Mouse (Mus musculus) neural tube, embryonic 10.5 days (tissue): Measurements from ENCODE around the gene Slc25a27.

Experiments
- DNase-seq: peaks from one replicate; pipeline ENCODE4 v3.0.0-alpha.2; 2017; ENCODE audit warnings: low spot score; ENCODE audit errors: extremely low spot score

Gene Slc25a27

DNA sequence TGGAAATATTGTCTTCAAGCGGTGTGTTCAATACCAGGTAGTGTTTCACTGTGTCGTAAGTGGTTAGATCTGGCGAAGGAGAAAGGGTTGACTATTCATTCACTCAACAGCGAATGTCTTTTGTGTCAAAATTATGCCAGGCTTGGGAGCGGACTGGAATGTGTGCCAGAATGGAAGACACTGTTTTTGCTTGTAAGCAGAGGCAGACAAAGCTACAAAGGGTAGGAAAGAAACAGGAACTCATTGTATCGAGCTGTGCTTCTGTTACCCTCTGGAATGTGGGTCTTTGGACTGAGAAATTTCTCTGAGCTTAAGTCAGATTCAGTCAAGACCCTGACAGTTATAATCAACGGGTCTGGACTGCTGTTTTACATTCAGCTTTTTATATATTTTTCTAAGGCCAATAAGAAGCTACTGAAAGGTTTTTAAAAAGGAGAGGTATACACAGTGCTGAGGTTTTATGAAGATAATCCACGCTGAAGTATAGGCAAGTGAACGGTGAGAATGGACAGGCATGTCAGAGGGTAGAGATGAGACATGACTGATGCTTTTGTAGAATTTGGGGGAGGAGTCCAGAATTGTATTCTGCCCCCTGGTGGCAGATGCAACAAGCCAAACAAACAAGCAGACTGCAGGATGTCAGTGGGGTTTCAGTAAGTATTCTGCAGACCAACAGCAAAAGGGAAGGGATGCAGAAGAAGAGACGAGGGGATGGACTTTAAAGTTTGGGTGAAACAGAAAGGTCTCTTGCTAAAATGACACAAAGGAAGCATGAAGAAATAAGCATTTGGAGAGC is 17.2 kb downstream of the Slc25a27 start:
- no peak for DNase-seq

DNA sequence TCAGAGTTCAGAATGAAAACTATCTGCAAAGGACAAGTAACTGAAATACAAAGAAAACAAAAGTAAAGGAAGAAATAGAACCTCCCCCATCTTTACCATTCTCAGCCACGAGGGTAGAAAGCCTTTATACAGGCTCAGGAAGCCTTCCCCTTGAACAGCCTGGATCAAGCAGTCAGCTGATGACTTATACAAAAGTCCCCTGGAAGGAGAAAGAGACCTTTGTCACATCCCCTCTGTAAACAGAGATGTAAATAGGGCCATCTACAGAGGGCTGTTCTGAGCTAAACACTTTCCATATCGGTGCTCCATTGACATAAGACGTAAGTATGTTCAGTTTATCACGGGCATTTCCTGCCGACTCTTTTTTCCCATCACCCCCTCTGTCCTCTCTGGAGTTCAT is 20.1 kb downstream of the Slc25a27 start:
- no peak for DNase-seq

DNA sequence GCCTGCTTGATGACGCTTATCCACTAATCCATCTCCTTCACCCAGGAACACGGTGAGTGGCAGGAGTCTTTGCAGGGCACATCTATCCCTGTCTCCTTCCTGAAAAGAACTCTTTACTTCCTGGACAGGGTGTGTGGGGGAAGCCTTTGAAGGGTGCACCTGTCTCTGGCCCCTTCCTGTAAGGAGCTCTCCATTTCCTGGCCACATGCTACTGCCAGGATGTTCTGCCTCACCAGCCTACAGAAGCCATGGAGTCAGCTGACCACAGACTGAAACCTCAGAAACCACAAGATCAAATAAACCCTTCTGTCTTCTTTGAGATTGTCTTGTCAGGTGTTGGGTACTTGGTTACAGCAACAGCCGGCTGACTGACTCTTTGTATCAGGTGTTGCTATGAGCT is 21.9 kb downstream of the Slc25a27 start:
- DNase-seq: no peak

DNA sequence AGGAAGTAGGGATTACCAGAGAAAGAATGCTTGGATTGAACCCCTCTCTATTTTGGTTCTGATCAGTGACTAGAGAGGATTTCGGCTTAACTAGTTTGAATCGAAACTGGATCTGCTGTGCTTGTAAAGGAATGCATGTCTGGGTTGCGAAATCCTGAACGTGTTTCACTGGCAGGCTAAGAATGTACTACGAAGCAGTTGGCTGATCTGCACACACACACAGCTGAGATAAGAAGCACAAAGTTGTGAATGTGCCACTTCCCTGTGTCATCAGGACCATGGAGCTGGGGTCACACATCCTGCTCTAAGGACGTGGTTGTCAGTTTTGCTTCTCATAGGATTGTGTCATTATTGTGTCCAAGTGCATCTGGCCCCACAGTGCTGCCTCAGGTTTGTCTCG is 22.6 kb downstream of the Slc25a27 start:
- DNase-seq: no peak

DNA sequence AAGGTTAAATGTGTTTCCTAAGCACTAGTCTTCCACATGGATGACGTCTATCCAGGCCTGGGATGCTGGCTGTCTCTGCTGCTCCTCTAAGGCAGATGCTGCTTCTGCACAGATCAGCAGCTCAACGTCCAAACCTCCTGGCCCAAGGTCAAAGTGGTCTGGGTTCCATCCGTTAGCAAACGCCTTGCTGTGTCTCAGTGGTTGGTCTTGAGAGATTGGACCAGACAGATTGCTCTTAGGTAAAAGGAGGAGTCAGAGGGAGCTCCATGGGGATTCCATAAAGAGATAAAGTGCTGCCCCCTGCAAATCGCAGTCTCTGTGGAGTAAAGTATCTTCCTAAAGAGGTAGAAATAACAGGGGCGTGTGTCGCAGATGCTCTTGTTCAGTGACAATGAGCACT is 23.8 kb downstream of the Slc25a27 start:
- DNase-seq: no peak

DNA sequence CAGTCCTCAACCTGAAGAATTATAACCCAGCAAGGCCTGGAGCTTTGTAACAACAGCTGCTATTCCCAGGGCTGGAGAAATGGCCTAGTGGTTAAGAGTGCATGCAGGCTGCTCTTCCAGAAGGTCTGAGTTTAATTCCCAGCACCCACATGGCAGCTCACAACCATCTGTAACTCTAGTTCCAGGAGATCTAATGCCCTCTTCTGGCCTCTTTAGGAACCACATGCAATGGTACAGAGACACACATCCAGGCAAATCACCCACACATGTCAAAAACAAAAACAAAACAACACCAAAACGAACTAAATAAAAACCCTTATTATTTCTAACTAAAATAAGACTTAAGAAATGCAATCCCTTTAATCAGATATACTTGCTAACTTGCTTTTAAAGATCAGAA is 26.2 kb downstream of the Slc25a27 start:
- no peak for DNase-seq

DNA sequence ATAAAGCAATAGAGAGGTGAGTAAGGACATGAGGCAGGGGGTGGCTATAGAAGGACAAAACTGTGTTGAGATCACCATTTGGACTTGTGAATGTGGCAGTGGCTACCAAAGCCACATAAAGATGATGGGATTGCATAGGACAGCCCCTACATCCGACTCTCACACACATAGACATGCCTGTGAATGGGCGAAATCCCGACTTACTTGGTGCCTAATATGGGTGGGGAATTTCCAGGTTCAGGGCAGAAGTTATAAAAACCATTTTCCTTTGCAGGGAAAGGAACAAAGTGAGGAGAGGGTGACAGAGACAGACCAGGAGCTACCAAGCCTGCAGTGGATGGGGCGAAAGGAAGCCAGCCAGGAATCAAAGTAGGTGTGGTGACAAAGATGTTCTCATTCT is 29.9 kb downstream of the Slc25a27 start:
- DNase-seq: no peak

DNA sequence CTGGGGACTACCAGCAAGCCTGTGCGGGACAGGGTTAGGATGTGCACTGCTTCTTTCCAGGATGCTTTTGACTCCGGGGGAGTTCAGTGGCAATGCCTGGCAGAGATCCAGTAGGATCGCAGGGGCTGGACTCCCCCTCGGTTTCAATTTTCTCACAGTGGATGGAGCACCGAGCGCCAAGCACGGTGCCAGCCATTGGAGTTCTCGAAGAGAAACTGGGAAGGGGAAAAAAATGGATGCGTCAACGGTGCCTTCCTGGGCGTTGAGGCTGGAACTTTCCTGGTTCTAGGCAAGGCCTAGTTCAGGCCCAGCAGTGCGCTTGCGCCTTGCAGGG is 36.6 kb downstream of the Slc25a27 start:
- DNase-seq: no peak

DNA sequence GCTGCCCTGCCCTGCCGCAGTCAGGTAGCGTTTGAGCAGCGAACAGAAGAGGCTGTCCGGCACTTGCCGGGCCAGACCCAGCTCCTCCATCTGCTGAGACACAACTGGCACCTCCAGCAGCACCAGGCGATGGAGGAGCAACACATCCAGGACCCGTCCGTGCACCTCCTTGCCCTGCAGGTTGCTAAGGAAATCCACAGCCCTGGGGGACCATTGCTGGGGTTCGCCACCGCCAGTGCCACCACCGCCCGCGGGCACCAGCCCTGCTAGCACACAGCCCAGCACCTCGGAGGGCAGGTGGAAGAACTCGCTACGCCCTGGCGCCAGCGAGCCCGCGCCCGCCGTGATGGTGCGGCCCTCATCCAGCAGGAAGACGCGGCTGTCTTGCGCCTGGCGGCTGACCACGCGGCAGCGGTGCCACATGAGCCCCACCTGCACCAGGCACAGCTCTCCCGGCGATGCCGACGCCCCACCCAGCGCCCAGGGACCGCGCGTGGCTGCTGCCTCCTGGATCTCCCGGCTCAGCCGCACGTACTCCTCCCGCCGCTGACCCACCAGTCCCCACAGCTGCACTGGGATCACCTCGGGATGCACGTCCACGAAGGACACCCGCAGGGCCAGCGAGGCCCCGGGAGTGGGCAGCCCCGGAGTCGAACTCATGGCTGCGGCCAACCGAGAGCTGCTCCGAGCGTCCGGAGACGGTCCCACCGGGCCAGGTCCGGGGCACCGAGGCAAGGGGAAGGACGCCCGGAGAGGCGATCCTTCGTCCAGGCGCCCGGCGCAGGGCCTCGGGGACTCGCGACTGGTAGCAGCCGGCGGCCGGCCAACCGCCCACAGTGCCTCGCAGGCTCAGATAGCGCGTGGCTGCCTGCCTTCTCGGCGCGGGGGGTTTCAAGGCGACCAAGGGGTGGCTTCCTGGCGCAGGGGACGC is 37.3 kb downstream of the Slc25a27 start, which contains the start of gene Tdrd6:
Gene Tdrd6, minus strand, starts transcription at position 804 of the 931 bp plus-strand sequence.
- DNase-seq: peak; percentile 65

DNA sequence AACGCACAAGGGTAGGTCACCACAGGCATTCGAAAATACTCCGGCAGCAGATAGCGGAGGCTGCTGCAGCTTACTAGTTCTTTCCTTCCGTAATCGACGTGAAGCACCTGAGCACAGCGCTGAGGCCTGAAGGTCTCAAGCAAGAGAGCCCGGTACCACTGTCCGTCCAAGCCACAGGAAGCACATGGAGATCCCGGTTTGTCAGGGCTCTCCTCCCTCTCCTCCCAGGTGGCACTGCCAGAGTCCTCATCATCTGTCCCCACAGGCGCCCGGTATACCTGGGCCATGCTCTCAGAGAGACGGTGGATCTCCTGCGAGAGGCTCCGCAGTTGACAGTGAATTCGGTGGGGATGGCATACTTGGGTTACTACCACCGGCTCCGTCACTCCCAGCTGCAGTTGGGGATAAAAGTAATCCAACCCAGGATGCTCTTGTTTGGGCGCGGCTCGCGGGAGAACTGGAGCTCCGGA is 38.0 kb downstream of the Slc25a27 start:
- DNase-seq: peak; percentile 15

DNA sequence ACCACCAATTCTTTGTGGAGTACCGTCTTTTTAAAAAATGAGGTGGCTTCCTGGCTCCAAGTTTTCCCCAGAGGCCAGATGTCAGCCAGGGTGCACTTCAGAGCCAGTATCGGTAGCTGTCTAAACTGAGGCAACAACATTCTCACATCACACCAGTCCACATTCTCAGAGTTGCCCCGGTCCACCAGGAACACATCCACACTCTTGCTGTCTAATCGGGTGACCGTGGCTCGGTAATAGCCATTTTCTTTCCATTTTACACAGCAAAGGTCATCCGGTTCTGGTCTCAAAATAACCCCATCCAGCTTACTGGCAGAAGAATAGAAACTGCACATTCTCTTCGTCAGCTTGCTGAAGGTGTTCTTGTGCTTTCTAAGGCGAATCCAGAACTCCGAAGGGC is 38.8 kb downstream of the Slc25a27 start:
- no peak for DNase-seq

DNA sequence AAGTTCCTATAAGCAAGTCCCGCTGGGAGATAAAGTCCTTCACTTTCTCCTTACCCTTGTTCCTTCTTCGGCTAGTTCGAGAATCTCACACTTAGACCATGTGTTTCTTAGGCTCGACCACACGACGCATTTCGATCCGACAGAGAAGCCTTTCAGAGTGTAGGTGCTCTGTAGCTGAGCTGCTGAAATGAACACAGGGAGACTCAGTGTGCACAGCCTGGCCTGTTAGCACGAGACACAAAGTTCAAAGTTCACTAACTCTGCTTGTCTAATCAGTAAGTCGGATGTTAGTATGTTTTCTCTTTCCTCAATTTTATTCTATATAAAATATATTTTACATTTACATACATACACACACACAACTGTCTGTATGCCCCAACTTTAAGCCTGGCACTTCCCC is 44.9 kb downstream of the Slc25a27 start:
- no peak for DNase-seq

DNA sequence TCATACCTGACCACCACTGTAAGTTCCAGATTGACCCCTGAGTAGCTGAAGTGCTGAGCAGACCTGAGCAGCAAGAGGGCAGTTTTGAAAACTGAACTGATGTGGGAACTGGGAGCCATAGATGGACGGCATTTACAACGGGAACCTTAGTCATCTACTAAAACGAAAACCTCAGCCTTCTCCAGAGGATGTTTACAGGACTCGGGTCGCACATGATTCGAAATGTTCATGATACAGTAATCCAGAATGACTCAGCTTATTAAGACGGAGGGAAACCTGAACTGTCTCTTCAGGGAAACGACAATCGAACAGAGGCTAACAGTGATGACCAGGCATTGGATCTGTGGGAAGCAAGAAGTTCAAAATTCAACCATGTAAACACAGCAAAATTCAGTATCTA is 47.9 kb downstream of the Slc25a27 start:
- DNase-seq: no peak

DNA sequence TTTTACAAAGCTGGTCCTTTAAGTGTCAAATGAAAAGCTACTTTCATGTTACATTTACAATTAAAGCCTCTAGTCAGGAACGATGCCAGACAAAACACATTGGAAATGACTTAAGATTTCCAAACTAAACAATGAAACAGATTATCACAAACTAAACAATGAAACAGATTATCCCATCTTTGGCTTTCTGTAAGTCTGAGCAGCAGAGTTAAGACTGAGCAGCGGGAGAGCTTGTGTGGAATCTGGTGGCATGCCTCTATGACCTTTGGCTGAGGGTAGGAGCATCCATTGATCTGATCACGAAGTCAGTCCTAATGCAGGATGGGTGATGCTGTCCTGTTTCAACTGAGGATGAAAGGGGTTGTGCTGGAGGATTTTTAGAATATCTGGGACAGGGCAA is 54.8 kb downstream of the Slc25a27 start:
- DNase-seq: no peak

DNA sequence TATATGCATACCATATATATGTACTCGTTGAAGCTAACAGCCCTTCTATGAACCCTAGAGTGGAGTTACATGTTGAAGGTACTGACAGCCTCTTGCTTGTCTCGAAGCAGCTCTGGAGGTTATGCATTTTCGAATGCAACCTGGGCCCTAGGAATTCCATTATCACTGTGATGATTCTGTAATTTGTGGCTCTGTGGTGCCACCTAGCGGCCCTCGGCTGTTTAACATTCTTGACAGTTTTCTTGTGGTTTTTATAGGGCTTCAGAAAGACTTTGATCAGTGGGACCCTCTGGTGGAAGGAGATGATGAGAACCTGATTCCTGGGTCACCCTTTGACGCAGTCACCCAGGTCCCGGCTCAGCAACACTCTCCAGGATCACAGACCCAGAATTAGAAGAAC is 55.4 kb downstream of the Slc25a27 start:
- DNase-seq: peak; percentile 84

DNA sequence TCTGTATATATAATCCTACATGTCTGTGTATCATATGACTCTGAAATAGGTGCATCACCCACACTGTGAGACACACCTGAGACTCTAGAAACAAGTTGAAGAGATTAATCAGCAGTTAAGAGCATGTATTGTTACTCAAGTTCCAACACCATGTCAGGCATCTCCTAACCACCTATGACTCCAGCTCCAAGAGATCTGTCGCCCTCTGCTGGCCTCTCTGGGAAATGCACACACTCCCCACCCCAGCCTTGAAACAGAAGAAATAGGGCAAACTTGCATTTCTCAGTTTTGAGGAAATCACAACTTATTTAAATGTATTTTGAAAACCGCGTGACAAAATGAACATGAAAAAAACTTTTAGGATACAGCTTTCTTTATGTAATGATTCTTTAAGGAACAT is 60.3 kb downstream of the Slc25a27 start:
- DNase-seq: peak; percentile 85

DNA sequence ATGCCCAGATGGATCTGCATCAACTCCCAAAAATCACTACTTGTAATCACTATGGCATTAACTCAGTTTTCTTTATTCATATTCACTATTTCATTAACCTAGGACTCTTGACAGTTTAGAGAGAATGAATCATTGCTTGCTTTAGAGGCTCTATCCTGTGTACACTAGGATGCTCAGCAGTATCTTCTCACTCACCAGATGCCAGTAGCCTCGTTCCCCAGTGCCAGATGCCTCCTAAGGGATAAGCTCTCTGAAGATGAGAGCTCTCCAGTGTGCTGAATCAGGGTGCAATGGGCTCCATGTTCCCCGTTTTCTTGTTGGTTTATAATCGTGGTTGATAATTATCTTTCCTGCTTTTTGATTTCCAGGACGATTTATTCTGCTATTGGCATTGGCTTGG is 68.3 kb downstream of the Slc25a27 start:
- DNase-seq: no peak

DNA sequence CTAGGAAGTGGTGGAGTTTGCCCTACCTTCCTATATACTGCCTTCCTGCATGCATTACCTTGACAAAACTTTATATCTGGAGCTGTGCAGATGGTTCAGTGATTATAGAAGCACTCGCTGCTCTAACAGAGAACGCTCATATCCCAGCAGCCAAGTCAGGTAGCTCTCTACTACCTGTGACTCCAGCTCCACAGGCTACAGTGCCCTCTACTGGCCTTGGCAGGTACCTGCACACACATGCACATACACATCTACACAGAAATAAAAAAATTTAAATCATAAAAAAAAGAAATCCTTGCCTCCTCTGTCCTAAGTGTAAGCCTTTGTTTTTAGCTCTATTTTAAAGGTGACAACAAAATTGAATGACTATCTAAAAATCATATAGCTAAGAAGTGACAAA is 69.3 kb downstream of the Slc25a27 start:
- no peak for DNase-seq

DNA sequence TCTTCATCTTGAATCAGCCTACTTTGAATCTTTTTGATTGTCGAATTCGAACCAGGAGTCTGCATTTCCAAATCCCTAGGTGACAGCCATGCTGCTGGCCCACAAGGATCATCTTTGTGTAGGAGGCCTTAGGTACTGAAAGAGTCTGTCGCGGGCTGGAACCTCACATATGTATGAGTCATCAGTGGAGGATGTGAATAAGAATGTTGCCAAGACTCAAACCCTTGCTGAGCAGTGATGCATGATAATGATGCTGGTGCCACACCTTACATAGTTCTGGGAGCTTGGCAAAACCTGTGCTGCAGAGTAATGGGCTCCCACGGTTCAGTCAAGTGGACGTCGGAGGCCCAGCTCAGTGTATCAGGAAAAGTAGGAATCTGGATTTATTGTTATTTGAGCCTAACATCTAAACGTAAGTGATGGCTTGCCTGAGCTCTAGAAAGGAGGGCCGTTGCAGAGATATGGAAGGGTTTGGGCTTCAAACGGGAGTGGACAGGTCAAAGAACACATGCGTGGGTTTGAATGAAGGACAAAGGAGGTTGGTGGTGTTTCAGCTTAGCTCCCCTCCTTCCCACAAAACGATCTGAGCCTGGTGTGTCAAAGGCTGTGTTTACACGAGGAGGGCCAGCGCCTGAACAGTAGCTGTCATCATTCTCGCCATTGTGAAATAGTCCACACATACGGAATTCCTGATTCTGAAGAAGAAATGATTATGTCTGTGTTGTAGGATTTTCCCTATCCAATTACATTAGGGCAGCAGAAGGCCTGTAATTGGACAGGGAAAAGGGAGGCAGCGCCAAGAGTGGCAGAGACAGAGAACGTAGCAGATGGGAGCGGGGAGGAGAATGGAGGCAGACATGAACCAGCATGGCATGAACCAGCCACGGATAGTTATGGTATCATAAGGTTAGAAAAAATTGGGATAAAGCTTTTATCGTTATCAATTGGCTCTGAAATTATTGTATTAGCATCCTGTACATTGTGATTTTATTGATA is 74.4 kb downstream of the Slc25a27 start:
- DNase-seq: no peak
